Mouse (Mus musculus) embryonic fibroblast, embryonic 13.5 days (primary cell): Measurements from ENCODE around the gene Faim.

Source experiments
- CTCF ChIP-seq: IDR thresholded peaks from 2 replicates; pipeline ENCODE4 v1.5.1; 2011; ENCODE audit warnings: mild to moderate bottlenecking, control low read depth, low read length, moderate library complexity, borderline replicate concordance; ENCODE audit not compliant: insufficient read depth
- POLR2A ChIP-seq: IDR thresholded peaks from 2 replicates; pipeline ENCODE4 v1.6.1; 2011; ENCODE audit warnings: low read depth, mild to moderate bottlenecking, control low read depth, low read length, moderate library complexity

DNA sequence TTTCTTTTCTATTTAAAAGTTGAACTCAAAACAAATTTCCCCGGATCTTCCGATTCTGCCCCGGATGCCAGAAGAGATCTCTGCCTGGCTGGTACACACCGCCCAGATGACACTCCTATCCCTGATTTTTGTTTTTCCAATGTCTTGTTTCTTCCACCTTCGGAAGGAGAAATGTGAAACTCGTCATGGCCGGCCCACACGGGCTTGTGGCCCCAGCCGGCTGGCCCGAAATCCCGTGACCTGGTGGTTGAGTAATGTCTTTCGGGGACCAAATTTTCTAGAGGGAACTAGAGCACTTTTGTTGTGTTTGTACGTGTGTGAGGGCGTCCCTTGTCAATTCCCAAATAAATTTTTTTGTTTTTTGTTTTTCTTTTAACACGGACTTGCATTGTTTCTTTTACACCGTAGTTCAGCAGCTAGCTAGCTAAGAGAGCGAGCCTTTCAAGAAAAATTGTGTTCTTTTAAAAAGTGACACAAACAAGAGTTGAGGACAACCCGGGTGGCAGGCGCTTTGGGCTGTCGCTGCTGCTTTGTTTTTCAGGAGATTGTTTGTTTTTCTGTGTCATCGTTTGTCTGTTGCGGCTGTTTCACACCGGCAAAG lies 28.3 kb upstream of the Faim start:
- TF ChIP-seq CTCF = no peak
- TF ChIP-seq POLR2A = no peak
